Mouse (Mus musculus) hindbrain, postnatal 0 days (tissue): ENCODE data around the gene Prdx5. TPM values are rescaled to one million over a fixed set of nuclear protein-coding genes. Genes with fewer than 3 reads are reported as not detected.
A peak's percentile ranks its signal among the peaks of the same experiment; 100 is the strongest.

Experiments used
- ATAC-seq: fragments of 200-750 bp; cut with Nextera tagmentation; 2 replicates; pipeline ENCODE4 v1.8.0; 2017; ENCODE audit warnings: mild to moderate bottlenecking, moderate TSS enrichment, moderate library complexity
- DNase-seq: peaks from one replicate; pipeline ENCODE4 v3.0.0-alpha.2; 2015; ENCODE audit warnings: low spot score
- H3K27ac ChIP-seq: fragments of 300-500 bp; sonication (generic); 2 replicates; pipeline ENCODE4 v1.5.1; 2014; ENCODE audit warnings: mild to moderate bottlenecking
- H3K27me3 ChIP-seq: fragments of 300-500 bp; sonication (generic); 2 replicates; pipeline ENCODE4 v1.6.1; 2014; ENCODE audit warnings: low read length, mixed read lengths; ENCODE audit not compliant: insufficient read depth
- H3K36me3 ChIP-seq: fragments of 300-500 bp; sonication (generic); 2 replicates; pipeline ENCODE4 v1.6.1; 2014; ENCODE audit warnings: low read length, mixed read lengths; ENCODE audit not compliant: insufficient read depth
- H3K4me1 ChIP-seq: fragments of 300-500 bp; sonication (generic); 2 replicates; pipeline ENCODE4 v1.6.1; 2014; ENCODE audit warnings: antibody characterized with exemption, low read length, mixed read lengths; ENCODE audit not compliant: insufficient read depth
- H3K4me2 ChIP-seq: fragments of 300-500 bp; sonication (generic); 2 replicates; pipeline ENCODE4 v1.6.1; 2014; ENCODE audit warnings: low read depth, mild to moderate bottlenecking, low read length, moderate library complexity, mixed read lengths
- H3K4me3 ChIP-seq: fragments of 300-500 bp; sonication (generic); 2 replicates; pipeline ENCODE4 v1.5.1; 2014; ENCODE audit warnings: low read length
- H3K9ac ChIP-seq: fragments of 300-500 bp; sonication (generic); replicated peaks from 2 replicates; pipeline ENCODE4 v1.6.1; 2014; ENCODE audit warnings: mild to moderate bottlenecking, low read length, moderate library complexity, mixed read lengths
- H3K9me3 ChIP-seq: fragments of 300-500 bp; sonication (generic); 2 replicates; pipeline ENCODE4 v1.6.1; 2016; ENCODE audit warnings: low read length, mixed read lengths
- CTCF ChIP-seq: IDR thresholded peaks from 2 replicates; pipeline ENCODE4 v1.5.1; 2016; ENCODE audit warnings: antibody characterized with exemption, control low read depth, low read depth
- WGBS: fragments of 180-500 bp; shearing (Covaris S2); extraction: QIAGEN DNeasy Blood & Tissue Kit; methylation state at CpG from one replicate; pipeline ENCODE4 v1.1.7; 2014; 5-methylcytosine and 5-hydroxymethylcytosine counted together
- polyA plus RNA-seq: library from polyadenylated mRNA; unstranded; fragments of >200 nt; fragmentation: Nextera tagmentation; extraction: Ambion mirVana; gene quantifications from 2 replicates; pipeline ENCODE4 v1.2.1, GENCODE M21; 2015
- total RNA-seq: library from RNA; depleted of rRNA; stranded (reverse); fragments of >200 nt; gene quantifications from 2 replicates; pipeline ENCODE4 v1.2.3, GENCODE M21; 2014

Prdx5 gene
- total and polyA plus RNA-seq, 2 experiments from 2014 or later, result 184 to 589 TPM

GRCm38 (mm10) chr19:6951381-6951968 is 41.6 kb upstream of the Prdx5 start:
- Histone ChIP-seq H3K36me3 (0 out of 2 replicates have a peak, but pooled peaks cover 4% of the 10 kb centered on the region), H3K4me2 (peak overlapping the region; percentile 99), H3K9ac (peak overlapping the region; percentile 59), H3K4me3 (peak overlapping the region; percentile 61), H3K4me1 (peaks cover 14% of the 10 kb centered on the region), H3K9me3 (no peaks in the 10 kb centered on the region), H3K27ac (peak overlapping the region; percentile 91), H3K27me3 (no peaks in the 10 kb centered on the region)
- DNase-seq (peak; percentile 95), ATAC-seq (peak; percentile 88)
- no peak for TF ChIP-seq CTCF
- 0% methylated on average over 35 of the region's 35 CpGs for WGBS

GRCm38 (mm10) chr19:6950613-6951153 is 40.8 kb upstream of the Prdx5 start:
- peak overlapping the region; percentile 91 for H3K27ac ChIP-seq
- H3K4me2 ChIP-seq, result peak overlapping the region; percentile 99
- H3K36me3 ChIP-seq, result 0 out of 2 replicates have a peak, but pooled peaks cover 1% of the 10 kb centered on the region
- ATAC-seq (peak; percentile 25), DNase-seq (peak; percentile 75)
- under 1% methylated on average over 28 of the region's 28 CpGs for WGBS
- no peak for TF ChIP-seq CTCF
- H3K4me3 ChIP-seq, result peak overlapping the region; percentile 61
- H3K4me1 ChIP-seq, result peaks cover 14% of the 10 kb centered on the region
- peak overlapping the region; percentile 59 for H3K9ac ChIP-seq
- H3K27me3 ChIP-seq, result no peaks in the 10 kb centered on the region
- no peaks in the 10 kb centered on the region for H3K9me3 ChIP-seq

GRCm38 (mm10) chr19:6949951-6950350 is 40.0 kb upstream of the Prdx5 start:
- Histone ChIP-seq H3K36me3 (no peaks in the 10 kb centered on the region), H3K27ac (peak overlapping the region; percentile 91; the same call in 1 of the 2 replicates), H3K4me2 (peak overlapping the region; percentile 99), H3K9ac (peak overlapping the region; percentile 59; the same call in 1 of the 2 replicates), H3K27me3 (no peaks in the 10 kb centered on the region), H3K4me3 (peak overlapping the region; percentile 61; the same call in 1 of the 2 replicates), H3K9me3 (no peaks in the 10 kb centered on the region), H3K4me1 (peaks cover 14% of the 10 kb centered on the region)
- ATAC-seq (no peak), DNase-seq (no peak)
- TF ChIP-seq CTCF, result no peak
- WGBS, result 35% methylated on average over 5 of the region's 5 CpGs

- no peaks in the 10 kb centered on the region for H3K36me3 ChIP-seq
- H3K4me2 ChIP-seq, result no peak overlapping the region; the same call in 1 of the 2 replicates
- no peak overlapping the region for H3K27ac ChIP-seq
- H3K4me3 ChIP-seq, result no peak overlapping the region
- no peak for TF ChIP-seq CTCF
- WGBS, result 88% methylated on average over 5 of the region's 5 CpGs
- H3K9me3 ChIP-seq, result no peaks in the 10 kb centered on the region
- H3K4me1 ChIP-seq, result peaks cover 14% of the 10 kb centered on the region
- H3K9ac ChIP-seq, result no peak overlapping the region; the same call in 1 of the 2 replicates
- H3K27me3 ChIP-seq, result no peaks in the 10 kb centered on the region
- DNase-seq (no peak), ATAC-seq (no peak)
Observed at GRCm38 (mm10) chr19:6949532-6949931, 39.6 kb upstream of the Prdx5 start.

GRCm38 (mm10) chr19:6948186-6948585 is 38.3 kb upstream of the Prdx5 start:
- no peaks in the 10 kb centered on the region for H3K27me3 ChIP-seq
- H3K36me3 ChIP-seq, result no peaks in the 10 kb centered on the region
- peaks cover 13% of the 10 kb centered on the region for H3K4me1 ChIP-seq
- no peak for ATAC-seq
- TF ChIP-seq CTCF, result no peak
- H3K27ac ChIP-seq, result no peak overlapping the region; the same call in 1 of the 2 replicates
- H3K9me3 ChIP-seq, result no peaks in the 10 kb centered on the region
- WGBS, result 53% methylated on average over 4 of the region's 4 CpGs
- no peak overlapping the region for H3K4me2 ChIP-seq
- H3K4me3 ChIP-seq, result no peak overlapping the region
- peak; percentile 35 for DNase-seq
- 0 out of 2 replicates have a peak overlapping the region, but pooled peaks have one; percentile 13 for H3K9ac ChIP-seq

- no peak overlapping the region for H3K4me2 ChIP-seq
- no peaks in the 10 kb centered on the region for H3K9me3 ChIP-seq
- H3K4me3 ChIP-seq, result no peak overlapping the region
- TF ChIP-seq CTCF, result no peak
- H3K27me3 ChIP-seq, result no peaks in the 10 kb centered on the region
- ATAC-seq, result no peak
- DNase-seq, result no peak
- H3K9ac ChIP-seq, result 0 out of 2 replicates have a peak overlapping the region, but pooled peaks have one; percentile 13
- H3K36me3 ChIP-seq, result no peaks in the 10 kb centered on the region
- H3K27ac ChIP-seq, result no peak overlapping the region; the same call in 1 of the 2 replicates
- H3K4me1 ChIP-seq, result peaks cover 13% of the 10 kb centered on the region
- 55% methylated on average over 4 of the region's 4 CpGs for WGBS
Observed at GRCm38 (mm10) chr19:6947742-6948141, 37.8 kb upstream of the Prdx5 start.

GRCm38 (mm10) chr19:6943709-6944108 is 33.8 kb upstream of the Prdx5 start:
- Histone ChIP-seq H3K9ac (no peak overlapping the region), H3K4me2 (no peak overlapping the region), H3K9me3 (no peaks in the 10 kb centered on the region), H3K27me3 (no peaks in the 10 kb centered on the region), H3K4me1 (peaks cover 24% of the 10 kb centered on the region), H3K36me3 (no peaks in the 10 kb centered on the region), H3K4me3 (no peak overlapping the region), H3K27ac (no peak overlapping the region)
- no peak for TF ChIP-seq CTCF
- 92% methylated on average over 6 of the region's 6 CpGs for WGBS
- ATAC-seq (no peak), DNase-seq (no peak)
